Mouse (Mus musculus): ENCODE results near the gene Gng2. TPM values are rescaled to one million over a fixed set of nuclear protein-coding genes. Genes with fewer than 3 reads are reported as not detected.

The Gng2 gene
- polyA plus RNA-seq, 1 experiment, result 117 TPM

- peak overlapping the region; percentile 82 for H3K27ac ChIP-seq (ENCODE audit: insufficient read depth, low read length)
- H3K27me3 ChIP-seq (ENCODE audit: control insufficient read depth, insufficient read depth, low read length, poor library complexity, severe bottlenecking), result no peaks in the 10 kb centered on the region
- no peak overlapping the region for H3K4me3 ChIP-seq (ENCODE audit: low read depth, low read length)
- H3K36me3 ChIP-seq (ENCODE audit: control insufficient read depth, insufficient read depth, low read length, poor library complexity, severe bottlenecking), result no peaks in the 10 kb centered on the region
- peaks cover 6% of the 10 kb centered on the region for H3K4me1 ChIP-seq (ENCODE audit: control insufficient read depth, insufficient read depth, low read length)
- no peak overlapping the region for H3K9ac ChIP-seq (ENCODE audit: low read depth, poor library complexity, severe bottlenecking)
- TF ChIP-seq EP300 (IDR thresholded peaks at IDR 0.05; ENCODE audit: insufficient read depth, low read depth, low read length), result no peak
- no peak for TF ChIP-seq CTCF (IDR thresholded peaks at IDR 0.05; ENCODE audit: low read depth, low read length)
- no peak for TF ChIP-seq POLR2A (IDR thresholded peaks at IDR 0.05; ENCODE audit: insufficient read depth, low read length)
- H3K9me3 ChIP-seq (replicated peaks; ENCODE audit: control insufficient read depth, insufficient read depth, low read length, poor library complexity, severe bottlenecking), result peaks cover 32% of the 10 kb centered on the region
These were observed 117.1 kb downstream of the Gng2 start for GRCm38 (mm10) chr14:19860281-19860680.

- Histone ChIP-seq H3K27me3 (ENCODE audit: control insufficient read depth, insufficient read depth, low read length, poor library complexity, severe bottlenecking) (no peaks in the 10 kb centered on the region), H3K4me3 (ENCODE audit: low read depth, low read length) (no peak overlapping the region), H3K27ac (ENCODE audit: insufficient read depth, low read length) (peak overlapping the region; percentile 61; the same call in 1 of the 2 replicates), H3K9ac (ENCODE audit: low read depth, poor library complexity, severe bottlenecking) (no peak overlapping the region), H3K9me3 (replicated peaks; ENCODE audit: control insufficient read depth, insufficient read depth, low read length, poor library complexity, severe bottlenecking) (peaks cover 25% of the 10 kb centered on the region), H3K4me1 (ENCODE audit: control insufficient read depth, insufficient read depth, low read length) (peaks cover 6% of the 10 kb centered on the region), H3K36me3 (ENCODE audit: control insufficient read depth, insufficient read depth, low read length, poor library complexity, severe bottlenecking) (no peaks in the 10 kb centered on the region)
- TF ChIP-seq EP300 (IDR thresholded peaks at IDR 0.05; ENCODE audit: insufficient read depth, low read depth, low read length), result no peak
- no peak for TF ChIP-seq POLR2A (IDR thresholded peaks at IDR 0.05; ENCODE audit: insufficient read depth, low read length)
- TF ChIP-seq CTCF (IDR thresholded peaks at IDR 0.05; ENCODE audit: low read depth, low read length), result no peak
These were observed 118.3 kb downstream of the Gng2 start for GRCm38 (mm10) chr14:19858808-19859776.

- Histone ChIP-seq H3K4me3 (ENCODE audit: low read depth, low read length) (no peak overlapping the region), H3K9me3 (replicated peaks; ENCODE audit: control insufficient read depth, insufficient read depth, low read length, poor library complexity, severe bottlenecking) (peaks cover 17% of the 10 kb centered on the region), H3K27ac (ENCODE audit: insufficient read depth, low read length) (peak overlapping the region; percentile 13), H3K27me3 (ENCODE audit: control insufficient read depth, insufficient read depth, low read length, poor library complexity, severe bottlenecking) (no peaks in the 10 kb centered on the region), H3K36me3 (ENCODE audit: control insufficient read depth, insufficient read depth, low read length, poor library complexity, severe bottlenecking) (no peaks in the 10 kb centered on the region), H3K9ac (ENCODE audit: low read depth, poor library complexity, severe bottlenecking) (no peak overlapping the region), H3K4me1 (ENCODE audit: control insufficient read depth, insufficient read depth, low read length) (peaks cover 10% of the 10 kb centered on the region)
- no peak for TF ChIP-seq CTCF (IDR thresholded peaks at IDR 0.05; ENCODE audit: low read depth, low read length)
- TF ChIP-seq EP300 (IDR thresholded peaks at IDR 0.05; ENCODE audit: insufficient read depth, low read depth, low read length), result peak; percentile 79; the same call in 1 of the 2 replicates
These were observed 119.1 kb downstream of the Gng2 start for GRCm38 (mm10) chr14:19858279-19858678.

GRCm38 (mm10) chr14:19853471-19853870 is 124.0 kb downstream of the Gng2 start:
- Histone ChIP-seq H3K27me3 (ENCODE audit: control insufficient read depth, insufficient read depth, low read length, poor library complexity, severe bottlenecking) (no peaks in the 10 kb centered on the region), H3K9ac (ENCODE audit: low read depth, poor library complexity, severe bottlenecking) (no peak overlapping the region), H3K4me1 (ENCODE audit: control insufficient read depth, insufficient read depth, low read length) (peaks cover 6% of the 10 kb centered on the region), H3K36me3 (ENCODE audit: control insufficient read depth, insufficient read depth, low read length, poor library complexity, severe bottlenecking) (no peaks in the 10 kb centered on the region), H3K27ac (ENCODE audit: insufficient read depth, low read length) (peak overlapping the region; percentile 71; the same call in 1 of the 2 replicates), H3K9me3 (replicated peaks; ENCODE audit: control insufficient read depth, insufficient read depth, low read length, poor library complexity, severe bottlenecking) (peaks cover 8% of the 10 kb centered on the region), H3K4me3 (ENCODE audit: low read depth, low read length) (no peak overlapping the region)
- no peak for TF ChIP-seq POLR2A (IDR thresholded peaks at IDR 0.05; ENCODE audit: insufficient read depth, low read length)
- no peak for TF ChIP-seq EP300 (IDR thresholded peaks at IDR 0.05; ENCODE audit: insufficient read depth, low read depth, low read length)
- no peak for TF ChIP-seq CTCF (IDR thresholded peaks at IDR 0.05; ENCODE audit: low read depth, low read length)

- no peak overlapping the region for H3K4me3 ChIP-seq (ENCODE audit: low read depth, low read length)
- H3K4me1 ChIP-seq (ENCODE audit: control insufficient read depth, insufficient read depth, low read length), result no peaks in the 10 kb centered on the region
- peaks cover 33% of the 10 kb centered on the region for H3K9me3 ChIP-seq (replicated peaks; ENCODE audit: control insufficient read depth, insufficient read depth, low read length, poor library complexity, severe bottlenecking)
- no peak overlapping the region for H3K9ac ChIP-seq (ENCODE audit: low read depth, poor library complexity, severe bottlenecking)
- H3K27ac ChIP-seq (ENCODE audit: insufficient read depth, low read length), result no peak overlapping the region
- TF ChIP-seq POLR2A (IDR thresholded peaks at IDR 0.05; ENCODE audit: insufficient read depth, low read length), result no peak
- peak; percentile 23 for TF ChIP-seq CTCF (IDR thresholded peaks at IDR 0.05; ENCODE audit: low read depth, low read length)
- H3K27me3 ChIP-seq (ENCODE audit: control insufficient read depth, insufficient read depth, low read length, poor library complexity, severe bottlenecking), result no peaks in the 10 kb centered on the region
- no peaks in the 10 kb centered on the region for H3K36me3 ChIP-seq (ENCODE audit: control insufficient read depth, insufficient read depth, low read length, poor library complexity, severe bottlenecking)
These were observed 137.7 kb downstream of the Gng2 start for GRCm38 (mm10) chr14:19839600-19840332.

All from ES-Bruce4 (cell line).